Mouse (Mus musculus): Measurements from ENCODE around the gene Ano6.

Ano6 gene

GRCm38 (mm10) chr15:95856684-95857595, 66.3 kb downstream of the Ano6 start:
- DNase-seq (ENCODE audit: low spot score in 2 of 2), result no peak

GRCm38 (mm10) chr15:95858876-95859655, 68.4 kb downstream of the Ano6 start:
- no peak for DNase-seq (ENCODE audit: low spot score in 2 of 2)

- DNase-seq (ENCODE audit: low spot score in 2 of 2), result no peak
Measured at GRCm38 (mm10) chr15:95863865-95864660, 73.4 kb downstream of the Ano6 start.

- DNase-seq (ENCODE audit: low spot score in 2 of 2), result no peak
Measured at GRCm38 (mm10) chr15:95865311-95866100, 74.9 kb downstream of the Ano6 start.

- no peak for DNase-seq (ENCODE audit: low spot score in 2 of 2)
Measured at GRCm38 (mm10) chr15:95868172-95868571, 77.5 kb downstream of the Ano6 start.

GRCm38 (mm10) chr15:95869611-95870010, 79.0 kb downstream of the Ano6 start:
- no peak for DNase-seq (ENCODE audit: low spot score in 2 of 2)

GRCm38 (mm10) chr15:95871631-95872030, 81.0 kb downstream of the Ano6 start:
- DNase-seq (ENCODE audit: low spot score in 2 of 2), result no peak

GRCm38 (mm10) chr15:95872447-95872846, 81.8 kb downstream of the Ano6 start:
- no peak for DNase-seq (ENCODE audit: low spot score in 2 of 2)

GRCm38 (mm10) chr15:95873276-95873675, 82.6 kb downstream of the Ano6 start:
- DNase-seq (ENCODE audit: low spot score in 2 of 2), result no peak

- no peak for DNase-seq (ENCODE audit: low spot score in 2 of 2)
Measured at GRCm38 (mm10) chr15:95874216-95874615, 83.6 kb downstream of the Ano6 start.

GRCm38 (mm10) chr15:95874726-95875125, 84.1 kb downstream of the Ano6 start:
- DNase-seq (ENCODE audit: low spot score in 2 of 2), result no peak

- DNase-seq (ENCODE audit: low spot score in 2 of 2), result no peak
Measured at GRCm38 (mm10) chr15:95875898-95876297, 85.3 kb downstream of the Ano6 start.

- DNase-seq (ENCODE audit: low spot score in 2 of 2), result no peak
Measured at GRCm38 (mm10) chr15:95880616-95881151, 90.0 kb downstream of the Ano6 start.

GRCm38 (mm10) chr15:95882436-95882835, 91.8 kb downstream of the Ano6 start:
- DNase-seq (ENCODE audit: low spot score in 2 of 2), result no peak

- DNase-seq (ENCODE audit: low spot score in 2 of 2), result no peak
Measured at GRCm38 (mm10) chr15:95883559-95883958, 92.9 kb downstream of the Ano6 start.

GRCm38 (mm10) chr15:95884658-95885620, 94.3 kb downstream of the Ano6 start:
- no peak for DNase-seq (ENCODE audit: low spot score in 2 of 2)

GRCm38 (mm10) chr15:95885953-95886820, 95.5 kb downstream of the Ano6 start:
- DNase-seq (ENCODE audit: low spot score in 2 of 2), result no peak

- DNase-seq (ENCODE audit: low spot score in 2 of 2), result peak; percentile 42 to 47
Measured at GRCm38 (mm10) chr15:95887365-95887764, 96.7 kb downstream of the Ano6 start.

- DNase-seq (ENCODE audit: low spot score in 2 of 2), result no peak
Measured at GRCm38 (mm10) chr15:95888556-95888955, 97.9 kb downstream of the Ano6 start.

All from frontal cortex, postnatal 36 days (tissue).